Mouse (Mus musculus) ZHBTc4 (cell line): Measurements from ENCODE around the gene Akap14.

Source experiments
- DNase-seq: peaks from one replicate; pipeline ENCODE4 v3.0.0-alpha.2; 2011; ENCODE audit warnings: low read depth, low spot score

Gene Akap14

GRCm38 (mm10) chrX:37109526-37110192 is 59.0 kb downstream of the Akap14 start:
- DNase-seq = no peak

DNA sequence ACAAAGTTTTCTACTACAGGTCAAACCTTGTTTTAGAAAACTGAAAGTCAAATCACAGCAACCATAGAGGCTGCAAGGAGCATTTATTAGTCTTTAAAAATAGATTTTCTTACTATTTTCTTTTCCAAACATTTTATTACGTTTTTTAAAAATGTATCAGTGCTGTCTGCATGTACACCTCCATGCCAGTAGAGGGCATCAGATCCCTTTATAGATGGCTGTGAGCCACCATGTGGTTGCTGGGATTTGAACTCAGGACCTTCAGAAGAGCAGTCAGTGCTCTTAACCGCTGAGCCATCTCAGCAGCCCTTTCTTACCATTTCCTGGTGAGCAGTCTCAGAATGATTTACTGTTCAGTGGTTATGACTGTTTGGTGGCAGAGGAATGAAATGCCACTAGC is 64.8 kb downstream of the Akap14 start:
- no peak for DNase-seq
